Mouse (Mus musculus): ENCODE measurements around the gene Rbl1.

DNA sequence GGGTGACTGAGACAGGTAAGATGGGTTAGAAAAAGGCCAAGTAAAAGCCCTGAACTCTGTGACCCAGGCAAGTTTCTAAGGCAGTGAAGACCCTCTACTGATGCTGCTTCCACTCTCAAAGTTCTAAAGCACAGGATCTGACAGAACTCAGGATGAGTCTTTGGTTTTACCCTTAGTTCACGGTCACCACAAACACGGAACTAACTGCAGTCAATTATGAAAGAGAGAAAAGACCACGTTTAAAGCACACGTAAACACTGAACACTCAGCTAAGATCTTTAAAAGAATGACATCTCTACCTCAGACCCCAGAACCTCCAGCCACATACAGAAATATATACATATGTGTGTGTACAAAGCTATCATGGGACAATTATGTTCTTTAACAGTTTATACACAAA lies 75.2 kb downstream of the Rbl1 start:
- TF ChIP-seq TAL1 (IDR thresholded peaks at IDR 0.05; ENCODE audit: low read length) (no peak), GATA1 (IDR thresholded peaks at IDR 0.05; ENCODE audit: low read length) (no peak)
